Mouse (Mus musculus) lung, adult 2 months (tissue): ENCODE measurements around the gene Sema3g.

Source experiments
- CTCF ChIP-seq: fragments of 200-500 bp; IDR thresholded peaks from 2 replicates; pipeline ENCODE4 v1.5.1; 2011; ENCODE audit warnings: mild to moderate bottlenecking, low read length, control low read depth; ENCODE audit not compliant: insufficient read depth
- POLR2A ChIP-seq: fragments of 200-500 bp; IDR thresholded peaks from 2 replicates; pipeline ENCODE4 v1.6.1; 2011; ENCODE audit warnings: low read depth, mild to moderate bottlenecking, control low read depth, low read length, borderline replicate concordance; ENCODE audit errors: extremely low read depth

- TF ChIP-seq CTCF (no peak), POLR2A (no peak)
Observed at GRCm38 (mm10) chr14:31268301-31269001, 50.8 kb downstream of the Sema3g start.
